Mouse (Mus musculus) heart, adult 2 months (tissue): ENCODE data around the gene Xpot. TPM values are rescaled to one million over a fixed set of nuclear protein-coding genes. Genes with fewer than 3 reads are reported as not detected.

Experiments used
- DNase-seq, 2 experiments: peaks; one replicate each; pipeline ENCODE4 v3.0.0; 2021
- H3K27ac ChIP-seq: fragments of 200-600 bp; 2 replicates; pipeline ENCODE4 v1.8.1; 2022
- H3K27me3 ChIP-seq: fragments of 200-500 bp; 2 replicates; pipeline ENCODE4 v1.6.1; 2012; ENCODE audit warnings: mild to moderate bottlenecking, low read length, inconsistent platforms, mixed read lengths; ENCODE audit not compliant: control insufficient read depth, insufficient read depth
- H3K36me3 ChIP-seq: fragments of 200-500 bp; 2 replicates; pipeline ENCODE4 v1.6.1; 2012; ENCODE audit warnings: low read length, inconsistent platforms; ENCODE audit not compliant: control insufficient read depth, insufficient read depth
- H3K4me1 ChIP-seq: fragments of 200-500 bp; 2 replicates; pipeline ENCODE4 v1.6.1; 2011; ENCODE audit warnings: low read length; ENCODE audit not compliant: control insufficient read depth, insufficient read depth
- H3K4me3 ChIP-seq: fragments of 200-600 bp; 2 replicates; pipeline ENCODE4 v1.8.1; 2022
- H3K79me2 ChIP-seq: fragments of 200-500 bp; replicated peaks from 2 replicates; pipeline ENCODE4 v1.6.1; 2012; ENCODE audit warnings: mild to moderate bottlenecking, inconsistent platforms, low read length, moderate library complexity, mixed read lengths; ENCODE audit not compliant: control insufficient read depth, insufficient read depth
- H3K9ac ChIP-seq: fragments of 200-500 bp; 2 replicates; pipeline ENCODE4 v1.6.1; 2012; ENCODE audit warnings: low read depth, mild to moderate bottlenecking, control low read depth, inconsistent platforms, low read length, mixed read lengths
- CTCF ChIP-seq: fragments of 200-600 bp; IDR thresholded peaks from 2 replicates; pipeline ENCODE4 v1.8.1; 2022; ENCODE audit warnings: antibody characterized with exemption, mild to moderate bottlenecking, moderate library complexity
- EP300 ChIP-seq: fragments of 200-500 bp; IDR thresholded peaks from 2 replicates; pipeline ENCODE4 v1.6.1; 2011; ENCODE audit warnings: low read depth, low read length, control low read depth; ENCODE audit not compliant: insufficient read depth
- POLR2A ChIP-seq: fragments of 200-500 bp; IDR thresholded peaks from 2 replicates; pipeline ENCODE4 v1.6.1; 2011; ENCODE audit warnings: mild to moderate bottlenecking, low read depth, low read length, control low read depth; ENCODE audit not compliant: insufficient read depth
- WGBS: fragments of 180-500 bp; shearing (Covaris S2); methylation state at CpG from one replicate; pipeline ENCODE4 v1.1.7; 2018; 5-methylcytosine and 5-hydroxymethylcytosine counted together
- intact Hi-C: fragments of 180-260 bp; cut with DNase I; formaldehyde crosslinking; loops from one replicate; pipeline ENCODE4 v1.15.1; 2025
- polyA plus RNA-seq: library from polyadenylated mRNA; depleted of rRNA; stranded (reverse); fragments of >200 nt; gene quantifications from 2 replicates; pipeline ENCODE4 v1.2.3, GENCODE M21; 2012
- total RNA-seq, 2 experiments: library from RNA; stranded (reverse); gene quantifications; 2 replicates each; pipeline ENCODE4 v1.2.3; 2021

Xpot gene
- total and polyA plus RNA-seq, 3 experiments = 30.0 to 43.8 (median 30.8) TPM

GRCm38 (mm10) chr10:121568534-121568933, 57.6 kb downstream of the Xpot start:
- Histone ChIP-seq H3K27ac (no peak overlapping the region), H3K36me3 (peaks cover 4% of the 10 kb centered on the region; the same call in 1 of the 2 replicates), H3K4me1 (no peaks in the 10 kb centered on the region), H3K4me3 (no peak overlapping the region), H3K9ac (no peak overlapping the region), H3K79me2 (no peaks in the 10 kb centered on the region), H3K27me3 (no peaks in the 10 kb centered on the region)
- WGBS = 90% methylated on average over 7 of the region's 7 CpGs
- intact Hi-C loops = no loop called here
- no peak for DNase-seq
- TF ChIP-seq EP300 = no peak
- TF ChIP-seq POLR2A = no peak
- TF ChIP-seq CTCF = no peak

DNA sequence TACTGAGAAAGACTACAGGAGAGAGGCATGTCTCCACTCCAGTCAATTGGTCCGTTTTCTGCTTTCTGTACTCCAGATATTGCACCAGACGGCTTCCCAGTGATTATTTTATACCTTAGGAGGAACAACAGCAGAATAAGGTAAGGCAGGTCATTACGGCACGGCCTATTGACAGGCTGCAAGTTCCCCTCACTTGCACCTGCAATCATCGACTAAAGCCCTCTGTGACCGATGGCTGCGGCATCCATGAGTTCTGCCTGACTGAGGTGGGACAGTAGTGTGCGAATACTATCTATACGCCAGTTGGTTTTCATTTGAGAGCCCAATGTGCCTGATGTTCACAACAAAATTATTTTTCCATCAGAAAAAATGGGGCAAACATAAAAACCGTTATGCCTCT, 58.1 kb downstream of the Xpot start:
- no peaks in the 10 kb centered on the region for H3K79me2 ChIP-seq
- H3K4me1 ChIP-seq = no peaks in the 10 kb centered on the region
- DNase-seq = no peak
- WGBS = 95% methylated on average over 10 of the region's 10 CpGs
- H3K9ac ChIP-seq = no peak overlapping the region
- H3K27me3 ChIP-seq = no peaks in the 10 kb centered on the region
- no peak overlapping the region for H3K4me3 ChIP-seq
- TF ChIP-seq EP300 (no peak), CTCF (no peak)
- H3K36me3 ChIP-seq = peaks cover 4% of the 10 kb centered on the region; the same call in 1 of the 2 replicates
- intact Hi-C loops = no loop called here
- H3K27ac ChIP-seq = no peak overlapping the region

DNA sequence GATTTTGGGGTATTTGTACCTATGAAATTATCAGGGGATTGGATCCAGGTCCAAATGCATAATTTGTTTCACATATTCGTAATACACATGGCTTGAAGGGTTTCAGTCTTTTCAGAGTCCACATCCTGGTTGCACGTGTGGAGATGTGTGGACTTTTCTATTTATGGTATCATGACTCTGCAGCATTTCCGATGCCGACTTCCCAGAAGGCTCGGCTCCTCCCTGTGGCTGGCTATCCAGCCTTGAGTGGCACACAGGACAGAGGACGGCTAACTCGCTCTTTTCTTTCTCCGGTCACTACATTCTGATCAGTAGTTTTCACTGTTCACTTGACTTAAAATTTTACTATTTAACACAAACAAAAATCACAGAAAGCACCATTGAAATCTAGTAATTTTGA, 61.7 kb downstream of the Xpot start:
- peaks cover 4% of the 10 kb centered on the region; the same call in 1 of the 2 replicates for H3K36me3 ChIP-seq
- no peak overlapping the region for H3K4me3 ChIP-seq
- no peak for TF ChIP-seq CTCF
- no peak for TF ChIP-seq POLR2A
- no peak for TF ChIP-seq EP300
- H3K9ac ChIP-seq = no peak overlapping the region
- 39% methylated on average over 8 of the region's 8 CpGs for WGBS
- no peaks in the 10 kb centered on the region for H3K27me3 ChIP-seq
- intact Hi-C loops = no loop called here
- DNase-seq = no peak
- H3K27ac ChIP-seq = no peak overlapping the region
- no peaks in the 10 kb centered on the region for H3K79me2 ChIP-seq
- H3K4me1 ChIP-seq = no peaks in the 10 kb centered on the region

- no peak for TF ChIP-seq EP300
- no peak for TF ChIP-seq CTCF
- no peak for TF ChIP-seq POLR2A
- intact Hi-C loops = no loop called here
- Histone ChIP-seq H3K36me3 (no peaks in the 10 kb centered on the region), H3K27me3 (no peaks in the 10 kb centered on the region), H3K79me2 (no peaks in the 10 kb centered on the region), H3K27ac (no peak overlapping the region), H3K4me3 (no peak overlapping the region), H3K9ac (no peak overlapping the region), H3K4me1 (no peaks in the 10 kb centered on the region)
- WGBS = 63% methylated on average over 2 of the region's 2 CpGs
- no peak for DNase-seq
These were observed 67.9 kb downstream of the Xpot start for GRCm38 (mm10) chr10:121558231-121558630.

GRCm38 (mm10) chr10:121556263-121556662, 69.9 kb downstream of the Xpot start:
- Histone ChIP-seq H3K36me3 (no peaks in the 10 kb centered on the region), H3K27me3 (no peaks in the 10 kb centered on the region), H3K4me1 (no peaks in the 10 kb centered on the region), H3K27ac (no peak overlapping the region), H3K9ac (no peak overlapping the region), H3K4me3 (no peak overlapping the region), H3K79me2 (no peaks in the 10 kb centered on the region)
- intact Hi-C loops = no loop called here
- 77% methylated on average over 6 of the region's 6 CpGs for WGBS
- TF ChIP-seq POLR2A (no peak), EP300 (no peak), CTCF (0 out of 2 replicates have a peak, but pooled peaks have one; percentile 14)
- DNase-seq = no peak

GRCm38 (mm10) chr10:121550334-121550733, 75.8 kb downstream of the Xpot start:
- Histone ChIP-seq H3K27ac (no peak overlapping the region), H3K36me3 (peaks cover 2% of the 10 kb centered on the region; the same call in 1 of the 2 replicates), H3K4me1 (no peaks in the 10 kb centered on the region), H3K9ac (no peak overlapping the region), H3K4me3 (no peak overlapping the region), H3K79me2 (no peaks in the 10 kb centered on the region), H3K27me3 (no peaks in the 10 kb centered on the region)
- 82% methylated on average over 9 of the region's 9 CpGs for WGBS
- intact Hi-C loops = no loop called here
- TF ChIP-seq EP300 (no peak), POLR2A (no peak)
- no peak for DNase-seq

- H3K36me3 ChIP-seq = peaks cover 2% of the 10 kb centered on the region; the same call in 1 of the 2 replicates
These were observed 76.5 kb downstream of the Xpot start for GRCm38 (mm10) chr10:121549670-121550069.

More at GRCm38 (mm10) chr10:121549670-121550069, 76.5 kb downstream of the Xpot start:
- Histone ChIP-seq H3K27me3 (no peaks in the 10 kb centered on the region), H3K79me2 (no peaks in the 10 kb centered on the region), H3K4me3 (no peak overlapping the region), H3K27ac (no peak overlapping the region), H3K9ac (no peak overlapping the region), H3K4me1 (no peaks in the 10 kb centered on the region)
- no peak for TF ChIP-seq POLR2A
- no peak for TF ChIP-seq EP300
- no peak for TF ChIP-seq CTCF
- intact Hi-C loops = no loop called here
- DNase-seq = no peak
- 84% methylated on average over 5 of the region's 5 CpGs for WGBS
